Mouse (Mus musculus): ENCODE measurements around the gene Fam187b.
"Not testable (repeated sequence)": the region's sequence is repeated elsewhere in the genome, so short reads cannot be mapped to it uniquely, and the experiment has no call there.

DNA sequence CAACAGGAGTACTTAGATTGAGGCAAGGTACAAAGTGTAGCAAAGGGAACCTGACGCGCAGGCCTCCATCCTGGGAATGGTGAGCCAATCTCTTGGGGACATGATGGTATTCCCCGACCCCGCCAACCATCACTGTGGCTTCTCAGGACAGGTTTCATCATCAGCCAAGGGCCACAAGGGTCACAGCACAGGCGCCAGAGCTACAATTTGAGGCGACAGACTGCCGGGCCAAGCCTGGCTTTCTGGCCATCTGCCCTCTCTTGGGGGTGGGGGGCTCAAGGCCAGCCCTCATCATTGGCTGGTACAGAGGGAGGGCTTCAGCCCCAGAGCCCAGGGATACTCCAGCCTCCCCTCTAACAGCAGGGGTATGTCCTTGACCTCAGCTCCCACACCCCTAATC is 28.1 kb upstream of the Fam187b start:
- not testable (repeated sequence) for TF ChIP-seq POLR2A (IDR thresholded peaks at IDR 0.05; ENCODE audit: low read depth, low read length); CTCF (IDR thresholded peaks at IDR 0.05; ENCODE audit: extremely low read depth, insufficient read depth, insufficient read length, insufficient replicate concordance)

All from spleen, adult 2 months (tissue).